Mouse (Mus musculus): ENCODE results near the gene Icam4. TPM values are rescaled to one million over a fixed set of nuclear protein-coding genes. Genes with fewer than 3 reads are reported as not detected.
"Not testable (repeated sequence)": the region's sequence is repeated elsewhere in the genome, so short reads cannot be mapped to it uniquely, and the experiment has no call there.

Gene Icam4
- 3.8 and 5.1 TPM in 2 replicates for polyA plus RNA-seq (2016; fragmentation: Nextera tagmentation; extraction: Ambion mirVana)

- H3K4me1 ChIP-seq: peaks cover 56% of the 10 kb centered on the region
- H3K9me3 ChIP-seq: no peaks in the 10 kb centered on the region
- H3K27me3 ChIP-seq (replicated peaks; ENCODE audit: low read depth, poor library complexity, severe bottlenecking): peaks cover 95% of the 10 kb centered on the region
- H3K4me3 ChIP-seq: peak within 1 kb of the TSS; percentile 57
- H3K27ac ChIP-seq (replicated peaks): peak within 1 kb of the TSS; percentile 73
- H3K36me3 ChIP-seq (replicated peaks): no peaks in the 10 kb centered on the region
- 2% methylated on average over 37 of the region's 37 CpGs for WGBS
- peak; percentile 87 for DNase-seq (ENCODE audit: low spot score)
Observed at GRCm38 (mm10) chr9:21029291-21030054, at the start of gene Icam4. Gene Icam4, plus strand, starts transcription at chr9:21029373.

- H3K4me3 ChIP-seq: no peak overlapping the region
- WGBS: 93% methylated on average over 7 of the region's 7 CpGs
- peaks cover 59% of the 10 kb centered on the region for H3K4me1 ChIP-seq
- DNase-seq (ENCODE audit: low spot score): no peak
- H3K27me3 ChIP-seq (replicated peaks; ENCODE audit: low read depth, poor library complexity, severe bottlenecking): no peaks in the 10 kb centered on the region
- no peak overlapping the region for H3K27ac ChIP-seq (replicated peaks)
- no peaks in the 10 kb centered on the region for H3K36me3 ChIP-seq (replicated peaks)
- no peaks in the 10 kb centered on the region for H3K9me3 ChIP-seq
Observed at GRCm38 (mm10) chr9:20979769-20980168, 49.4 kb upstream of the Icam4 start.

- Histone ChIP-seq H3K9me3 (no peaks in the 10 kb centered on the region), H3K27me3 (replicated peaks; ENCODE audit: low read depth, poor library complexity, severe bottlenecking) (no peaks in the 10 kb centered on the region), H3K27ac (replicated peaks) (no peak overlapping the region), H3K4me1 (peaks cover 35% of the 10 kb centered on the region), H3K36me3 (replicated peaks) (no peaks in the 10 kb centered on the region), H3K4me3 (no peak overlapping the region)
- 76% methylated on average over 3 of the region's 3 CpGs for WGBS
- DNase-seq (ENCODE audit: low spot score): no peak
Observed at GRCm38 (mm10) chr9:20982171-20982570, 47.0 kb upstream of the Icam4 start.

GRCm38 (mm10) chr9:20983169-20983568 is 46.0 kb upstream of the Icam4 start:
- DNase-seq (ENCODE audit: low spot score): no peak
- 0 out of 2 replicates have a peak overlapping the region, but pooled peaks have one; percentile 26 for H3K27ac ChIP-seq (replicated peaks)
- H3K9me3 ChIP-seq: no peaks in the 10 kb centered on the region
- WGBS: 38% methylated on average over 5 of the region's 5 CpGs
- H3K4me3 ChIP-seq: no peak overlapping the region
- no peaks in the 10 kb centered on the region for H3K36me3 ChIP-seq (replicated peaks)
- H3K27me3 ChIP-seq (replicated peaks; ENCODE audit: low read depth, poor library complexity, severe bottlenecking): 0 out of 2 replicates have a peak, but pooled peaks cover 4% of the 10 kb centered on the region
- H3K4me1 ChIP-seq: peaks cover 30% of the 10 kb centered on the region

- H3K27me3 ChIP-seq (replicated peaks; ENCODE audit: low read depth, poor library complexity, severe bottlenecking): peaks cover 15% of the 10 kb centered on the region; the same call in 1 of the 2 replicates
- 64% methylated on average over 15 of the region's 15 CpGs for WGBS
- H3K4me3 ChIP-seq: no peak overlapping the region
- no peak overlapping the region for H3K27ac ChIP-seq (replicated peaks)
- no peaks in the 10 kb centered on the region for H3K36me3 ChIP-seq (replicated peaks)
- peaks cover 24% of the 10 kb centered on the region for H3K4me1 ChIP-seq
- no peaks in the 10 kb centered on the region for H3K9me3 ChIP-seq
- no peak for DNase-seq (ENCODE audit: low spot score)
Observed at GRCm38 (mm10) chr9:20986952-20987686, 42.1 kb upstream of the Icam4 start.

GRCm38 (mm10) chr9:20987953-20988352 is 41.2 kb upstream of the Icam4 start:
- Histone ChIP-seq H3K27ac (replicated peaks) (no peak overlapping the region), H3K4me3 (no peak overlapping the region), H3K27me3 (replicated peaks; ENCODE audit: low read depth, poor library complexity, severe bottlenecking) (peaks cover 15% of the 10 kb centered on the region; the same call in 1 of the 2 replicates), H3K36me3 (replicated peaks) (no peaks in the 10 kb centered on the region), H3K9me3 (no peaks in the 10 kb centered on the region), H3K4me1 (peaks cover 16% of the 10 kb centered on the region)
- 23% methylated on average over 7 of the region's 7 CpGs for WGBS
- no peak for DNase-seq (ENCODE audit: low spot score)

- Histone ChIP-seq H3K27ac (replicated peaks) (peak overlapping the region; percentile 48), H3K36me3 (replicated peaks) (no peaks in the 10 kb centered on the region), H3K9me3 (no peaks in the 10 kb centered on the region), H3K4me1 (peaks cover 14% of the 10 kb centered on the region), H3K4me3 (peak overlapping the region; percentile 40), H3K27me3 (replicated peaks; ENCODE audit: low read depth, poor library complexity, severe bottlenecking) (peaks cover 15% of the 10 kb centered on the region; the same call in 1 of the 2 replicates)
- DNase-seq (ENCODE audit: low spot score): peak; percentile 73
- 2% methylated on average over 10 of the region's 10 CpGs for WGBS
Observed at GRCm38 (mm10) chr9:20990861-20991260, 38.3 kb upstream of the Icam4 start.

- H3K36me3 ChIP-seq (replicated peaks): no peaks in the 10 kb centered on the region
- H3K27me3 ChIP-seq (replicated peaks; ENCODE audit: low read depth, poor library complexity, severe bottlenecking): peaks cover 15% of the 10 kb centered on the region; the same call in 1 of the 2 replicates
- WGBS: 89% methylated on average over 4 of the region's 4 CpGs
- H3K27ac ChIP-seq (replicated peaks): no peak overlapping the region
- DNase-seq (ENCODE audit: low spot score): no peak
- no peaks in the 10 kb centered on the region for H3K9me3 ChIP-seq
- H3K4me1 ChIP-seq: peaks cover 14% of the 10 kb centered on the region
- H3K4me3 ChIP-seq: no peak overlapping the region
Observed at GRCm38 (mm10) chr9:20991587-20991986, 37.6 kb upstream of the Icam4 start.

GRCm38 (mm10) chr9:20993165-20993898 is 35.8 kb upstream of the Icam4 start:
- Histone ChIP-seq H3K4me3 (no peak overlapping the region), H3K36me3 (replicated peaks) (no peaks in the 10 kb centered on the region), H3K9me3 (no peaks in the 10 kb centered on the region), H3K27me3 (replicated peaks; ENCODE audit: low read depth, poor library complexity, severe bottlenecking) (peaks cover 10% of the 10 kb centered on the region; the same call in 1 of the 2 replicates), H3K4me1 (peaks cover 14% of the 10 kb centered on the region), H3K27ac (replicated peaks) (no peak overlapping the region)
- DNase-seq (ENCODE audit: low spot score): no peak
- 56% methylated on average over 5 of the region's 5 CpGs for WGBS

- DNase-seq (ENCODE audit: low spot score): no peak
- Histone ChIP-seq H3K9me3 (no peaks in the 10 kb centered on the region), H3K4me1 (peaks cover 14% of the 10 kb centered on the region), H3K27me3 (replicated peaks; ENCODE audit: low read depth, poor library complexity, severe bottlenecking) (no peaks in the 10 kb centered on the region), H3K27ac (replicated peaks) (no peak overlapping the region), H3K4me3 (no peak overlapping the region), H3K36me3 (replicated peaks) (no peaks in the 10 kb centered on the region)
- WGBS: 75% methylated on average over 3 of the region's 3 CpGs
Observed at GRCm38 (mm10) chr9:20995069-20995468, 34.1 kb upstream of the Icam4 start.

- 87% methylated on average over 8 of the region's 8 CpGs for WGBS
- DNase-seq (ENCODE audit: low spot score): no peak
Observed at GRCm38 (mm10) chr9:20997065-20997464, 32.1 kb upstream of the Icam4 start.

GRCm38 (mm10) chr9:20998337-20998736 is 30.8 kb upstream of the Icam4 start:
- not testable (repeated sequence) for H3K36me3 ChIP-seq (replicated peaks); H3K4me1 ChIP-seq; H3K27me3 ChIP-seq (replicated peaks; ENCODE audit: low read depth, poor library complexity, severe bottlenecking); H3K27ac ChIP-seq (replicated peaks); DNase-seq (ENCODE audit: low spot score); H3K9me3 ChIP-seq; H3K4me3 ChIP-seq
- WGBS: 69% methylated on average over 1 of the region's 1 CpGs

More at GRCm38 (mm10) chr9:20997065-20997464, 32.1 kb upstream of the Icam4 start:
- Histone ChIP-seq H3K27me3 (replicated peaks; ENCODE audit: low read depth, poor library complexity, severe bottlenecking) (no peaks in the 10 kb centered on the region), H3K4me3 (no peak overlapping the region), H3K9me3 (no peaks in the 10 kb centered on the region), H3K4me1 (peaks cover 6% of the 10 kb centered on the region), H3K36me3 (replicated peaks) (no peaks in the 10 kb centered on the region), H3K27ac (replicated peaks) (no peak overlapping the region)
